Mouse (Mus musculus): ENCODE results near the gene Chrna9. TPM values are rescaled to one million over a fixed set of nuclear protein-coding genes. Genes with fewer than 3 reads are reported as not detected.

Chrna9 gene
- polyA plus RNA-seq, 1 experiment: 2.8 TPM

DNA sequence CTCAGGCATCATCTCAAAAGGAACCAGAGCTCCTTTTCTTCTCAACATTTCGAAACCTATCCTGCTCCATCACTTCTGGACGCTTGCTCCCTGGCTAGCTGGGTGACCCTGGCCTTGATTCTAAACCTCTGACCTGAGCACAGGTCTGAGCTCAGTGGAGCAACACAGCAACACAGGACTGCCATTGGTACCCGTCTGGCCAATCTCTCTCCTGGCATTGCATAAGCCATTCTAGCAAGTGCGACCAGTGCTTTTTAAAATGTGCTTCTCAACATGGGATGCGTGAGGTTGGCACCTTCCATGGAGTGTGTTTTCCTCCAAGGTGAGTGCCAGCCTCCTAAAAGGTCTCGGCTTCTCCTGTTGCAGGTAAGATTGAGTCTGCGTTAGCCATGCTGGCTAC is 64.4 kb downstream of the Chrna9 start:
- Histone ChIP-seq H3K4me1 (ENCODE audit: control insufficient read depth, insufficient read depth, low read length) (peaks cover 2% of the 10 kb centered on the region), H3K27ac (ENCODE audit: control insufficient read depth, insufficient read depth, low read depth, low read length, poor library complexity) (no peak overlapping the region), H3K4me3 (replicated peaks; ENCODE audit: control insufficient read depth, low read depth, low read length) (no peak overlapping the region)
- 78% methylated on average over 7 of the region's 7 CpGs for WGBS
- no peak for TF ChIP-seq CTCF (IDR thresholded peaks at IDR 0.05; ENCODE audit: control insufficient read depth, insufficient read depth, low read length)
- no peak for TF ChIP-seq POLR2A (IDR thresholded peaks at IDR 0.05; ENCODE audit: borderline replicate concordance, control insufficient read depth, low read depth, low read length)

DNA sequence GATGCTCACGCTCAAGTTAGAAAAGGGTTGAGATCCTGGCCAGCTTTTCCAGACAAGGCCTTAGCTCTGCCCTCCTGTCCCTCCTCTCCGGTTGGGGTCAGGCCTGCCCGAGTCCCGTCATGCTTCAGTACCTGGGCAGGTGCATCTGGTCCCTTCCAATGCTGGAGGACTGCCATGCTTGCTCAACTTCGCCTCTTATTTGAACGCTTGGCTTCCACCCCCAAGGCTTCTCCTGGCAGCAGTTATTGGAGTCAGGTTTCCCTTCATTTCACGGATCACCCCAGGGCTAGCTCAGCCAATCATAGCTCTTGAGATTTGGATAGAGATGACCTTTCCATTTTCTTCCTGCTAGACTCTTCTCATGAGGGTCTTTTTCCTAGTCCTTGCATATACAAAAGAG is 65.4 kb downstream of the Chrna9 start:
- TF ChIP-seq POLR2A (IDR thresholded peaks at IDR 0.05; ENCODE audit: borderline replicate concordance, control insufficient read depth, low read depth, low read length) (no peak), CTCF (IDR thresholded peaks at IDR 0.05; ENCODE audit: control insufficient read depth, insufficient read depth, low read length) (no peak)
- Histone ChIP-seq H3K4me3 (replicated peaks; ENCODE audit: control insufficient read depth, low read depth, low read length) (no peak overlapping the region), H3K4me1 (ENCODE audit: control insufficient read depth, insufficient read depth, low read length) (no peaks in the 10 kb centered on the region; the same call in 1 of the 2 replicates), H3K27ac (ENCODE audit: control insufficient read depth, insufficient read depth, low read depth, low read length, poor library complexity) (no peak overlapping the region)
- WGBS: 74% methylated on average over 7 of the region's 7 CpGs

DNA sequence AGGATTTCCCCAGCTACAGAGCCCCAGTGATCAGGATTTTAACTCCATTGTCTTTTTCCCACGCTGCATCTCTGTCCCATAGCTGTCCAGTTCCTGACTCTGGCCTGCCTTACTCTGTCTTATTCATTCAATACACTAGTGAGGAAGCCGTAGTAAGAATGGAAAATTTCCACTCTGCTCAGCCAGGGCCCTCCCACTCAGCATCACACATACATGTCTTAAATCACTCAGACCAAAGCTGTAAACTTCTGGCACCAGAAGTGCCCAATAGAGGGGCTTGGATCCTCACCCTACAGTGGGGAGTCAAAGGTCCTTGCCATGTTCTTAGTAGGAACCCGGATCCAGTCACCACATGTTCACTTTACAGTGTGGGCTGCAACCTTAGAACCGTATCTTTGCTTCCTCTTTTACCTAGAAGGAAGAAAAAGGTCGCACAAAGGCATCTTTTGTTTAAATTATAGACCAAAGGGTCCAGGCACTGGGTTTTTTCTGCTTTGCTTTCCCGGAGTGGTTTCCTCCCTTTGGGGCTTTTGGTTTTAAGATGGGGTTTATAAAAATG is 65.9 kb downstream of the Chrna9 start:
- TF ChIP-seq CTCF (IDR thresholded peaks at IDR 0.05; ENCODE audit: control insufficient read depth, insufficient read depth, low read length) (no peak), POLR2A (IDR thresholded peaks at IDR 0.05; ENCODE audit: borderline replicate concordance, control insufficient read depth, low read depth, low read length) (no peak)
- no peaks in the 10 kb centered on the region for H3K4me1 ChIP-seq (ENCODE audit: control insufficient read depth, insufficient read depth, low read length)
- no peak overlapping the region for H3K27ac ChIP-seq (ENCODE audit: control insufficient read depth, insufficient read depth, low read depth, low read length, poor library complexity)
- H3K4me3 ChIP-seq (replicated peaks; ENCODE audit: control insufficient read depth, low read depth, low read length): no peak overlapping the region
- WGBS: 20% methylated on average over 6 of the region's 6 CpGs

DNA sequence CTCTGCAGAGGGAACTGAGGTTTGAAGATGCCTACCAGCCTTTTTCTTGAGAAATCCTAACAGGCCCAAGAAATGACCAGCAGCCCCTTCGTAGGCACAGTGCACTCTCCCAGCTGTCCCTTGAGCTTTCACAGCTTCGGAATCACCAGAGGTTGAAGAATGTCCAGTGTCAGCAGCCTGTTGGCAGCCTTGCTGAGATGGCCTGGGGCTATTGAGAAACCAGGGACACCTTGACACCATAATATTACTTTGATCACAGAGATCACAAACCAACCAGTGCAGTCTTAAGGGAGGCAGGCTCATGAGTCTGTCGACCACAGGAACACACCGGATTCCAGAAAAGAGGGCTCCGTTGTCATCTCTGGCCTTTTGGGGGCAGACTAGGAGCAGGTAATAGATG is 66.5 kb downstream of the Chrna9 start:
- WGBS: 73% methylated on average over 5 of the region's 5 CpGs

DNA sequence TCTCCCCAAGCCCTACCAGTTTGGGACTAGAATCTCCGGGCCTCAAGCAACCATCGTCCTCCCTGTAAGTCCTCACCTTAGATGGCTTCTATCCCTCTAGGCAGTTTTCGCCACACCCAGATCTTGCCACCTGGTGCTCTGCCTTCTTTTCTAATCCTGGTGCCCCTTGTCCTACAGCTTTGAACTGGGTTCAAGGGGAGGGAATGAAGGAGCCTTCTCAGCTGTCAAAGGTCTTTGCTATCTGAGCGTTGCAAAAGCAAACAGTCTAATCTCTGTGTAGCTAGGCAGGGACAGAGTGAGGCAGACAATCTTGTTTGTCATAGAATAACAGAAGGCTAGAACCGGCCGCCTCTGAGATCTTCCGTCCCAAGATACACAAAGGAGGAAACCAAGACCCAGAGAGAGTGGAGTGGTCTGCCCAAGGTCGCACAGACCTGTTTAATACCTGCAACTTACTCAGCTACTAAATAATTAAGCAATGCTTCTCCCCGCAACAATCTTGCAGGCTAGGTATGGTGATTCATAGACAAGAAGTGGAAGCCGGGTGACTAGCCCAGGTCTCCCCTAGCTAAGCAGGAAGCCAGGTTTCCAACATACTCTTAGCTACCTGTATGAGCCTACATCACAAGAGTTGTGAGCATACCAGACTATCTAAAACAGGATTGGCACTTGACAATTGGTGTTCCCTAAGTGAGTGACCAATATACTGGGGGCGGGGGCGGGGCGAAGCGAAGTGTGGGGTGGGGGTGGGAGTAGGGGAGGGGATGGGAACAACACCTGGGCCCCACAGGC is 69.6 kb downstream of the Chrna9 start, which contains the start of gene 9130230L23Rik:
9130230L23Rik (minus strand) TSS at position 152 of the 792 bp plus-strand sequence.
- H3K4me3 ChIP-seq (replicated peaks; ENCODE audit: control insufficient read depth, low read depth, low read length): no peak within 1 kb of the TSS
- no peaks in the 10 kb centered on the region for H3K4me1 ChIP-seq (ENCODE audit: control insufficient read depth, insufficient read depth, low read length)
- TF ChIP-seq POLR2A (IDR thresholded peaks at IDR 0.05; ENCODE audit: borderline replicate concordance, control insufficient read depth, low read depth, low read length): no peak
- no peak for TF ChIP-seq CTCF (IDR thresholded peaks at IDR 0.05; ENCODE audit: control insufficient read depth, insufficient read depth, low read length)
- 70% methylated on average over 14 of the region's 14 CpGs for WGBS
- H3K27ac ChIP-seq (ENCODE audit: control insufficient read depth, insufficient read depth, low read depth, low read length, poor library complexity): no peak within 1 kb of the TSS

More for the DNA sequence above, 66.5 kb downstream of the Chrna9 start:
- TF ChIP-seq CTCF (IDR thresholded peaks at IDR 0.05; ENCODE audit: control insufficient read depth, insufficient read depth, low read length) (no peak), POLR2A (IDR thresholded peaks at IDR 0.05; ENCODE audit: borderline replicate concordance, control insufficient read depth, low read depth, low read length) (no peak)
- no peak overlapping the region for H3K4me3 ChIP-seq (replicated peaks; ENCODE audit: control insufficient read depth, low read depth, low read length)
- no peak overlapping the region for H3K27ac ChIP-seq (ENCODE audit: control insufficient read depth, insufficient read depth, low read depth, low read length, poor library complexity)
- H3K4me1 ChIP-seq (ENCODE audit: control insufficient read depth, insufficient read depth, low read length): no peaks in the 10 kb centered on the region

DNA sequence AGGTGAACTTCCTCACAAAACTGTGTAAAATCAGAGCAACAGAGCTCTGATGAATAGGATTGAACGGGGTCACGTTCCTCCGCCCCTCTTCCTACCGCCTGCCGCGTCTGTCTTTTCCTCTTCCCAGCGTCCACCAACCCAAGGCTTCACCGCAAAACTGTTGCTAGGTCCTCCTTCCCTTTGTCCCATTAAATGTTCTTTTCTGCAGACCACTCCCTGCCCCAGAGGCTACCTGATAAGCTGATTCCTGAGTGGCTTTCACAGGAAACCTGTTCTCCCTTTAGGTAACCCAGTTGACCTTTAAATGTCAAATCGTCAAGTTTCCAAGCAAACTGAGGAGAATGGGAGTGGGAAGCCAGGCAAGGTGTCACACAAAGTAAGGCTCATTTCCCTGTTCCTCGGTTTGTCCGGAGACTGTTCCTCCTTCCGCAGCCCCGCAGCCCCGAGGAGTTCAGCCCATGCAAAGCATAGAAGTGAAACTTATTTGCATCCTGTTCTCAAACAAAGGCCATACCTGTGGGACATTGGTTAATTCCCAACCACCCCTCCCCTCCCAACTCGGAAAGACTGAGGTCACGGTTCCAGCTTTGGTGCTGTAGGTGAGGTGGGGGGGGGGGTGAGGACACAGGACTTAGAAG is 70.4 kb downstream of the Chrna9 start:
- no peak for TF ChIP-seq CTCF (IDR thresholded peaks at IDR 0.05; ENCODE audit: control insufficient read depth, insufficient read depth, low read length)
- TF ChIP-seq POLR2A (IDR thresholded peaks at IDR 0.05; ENCODE audit: borderline replicate concordance, control insufficient read depth, low read depth, low read length): no peak
- Histone ChIP-seq H3K27ac (ENCODE audit: control insufficient read depth, insufficient read depth, low read depth, low read length, poor library complexity) (no peak overlapping the region), H3K4me1 (ENCODE audit: control insufficient read depth, insufficient read depth, low read length) (no peaks in the 10 kb centered on the region), H3K4me3 (replicated peaks; ENCODE audit: control insufficient read depth, low read depth, low read length) (no peak overlapping the region)
- WGBS: 34% methylated on average over 16 of the region's 16 CpGs

DNA sequence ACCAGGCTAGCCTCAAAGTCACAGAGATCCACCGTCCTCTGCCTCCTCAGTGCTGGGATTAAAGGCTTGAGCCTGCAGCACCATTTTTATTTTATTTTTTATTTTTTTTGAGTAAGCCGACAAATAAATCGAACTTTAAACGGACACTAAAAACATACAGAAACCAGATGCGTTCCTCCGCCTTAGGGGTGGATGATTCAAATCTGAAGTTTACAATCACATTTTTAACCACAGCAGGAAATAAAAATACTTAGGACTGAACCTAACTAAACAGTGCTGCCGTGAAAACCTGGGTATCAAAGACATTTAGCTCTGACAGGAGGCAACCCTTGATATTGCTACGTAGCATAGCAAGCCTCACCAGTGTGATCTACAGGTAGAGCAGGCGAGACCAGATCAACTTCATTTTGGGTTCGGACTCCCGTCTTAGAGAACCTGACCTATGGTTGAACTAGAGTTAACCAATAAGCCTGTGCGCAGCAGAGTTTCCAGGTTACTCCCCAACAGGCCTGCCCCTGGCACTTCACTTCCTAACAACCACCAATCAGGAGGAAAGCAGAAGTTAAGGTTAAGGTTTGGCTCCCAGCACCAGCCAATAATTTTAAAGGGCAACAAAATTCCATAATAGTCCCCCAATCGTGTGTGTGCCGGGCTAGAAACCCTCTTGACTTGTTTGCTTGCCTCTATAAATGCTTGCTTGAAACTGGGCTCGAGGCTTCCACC is 73.7 kb downstream of the Chrna9 start:
- Histone ChIP-seq H3K4me1 (ENCODE audit: control insufficient read depth, insufficient read depth, low read length) (no peaks in the 10 kb centered on the region), H3K4me3 (replicated peaks; ENCODE audit: control insufficient read depth, low read depth, low read length) (no peak overlapping the region), H3K27ac (ENCODE audit: control insufficient read depth, insufficient read depth, low read depth, low read length, poor library complexity) (no peak overlapping the region)
- WGBS: 80% methylated on average over 15 of the region's 15 CpGs
- TF ChIP-seq POLR2A (IDR thresholded peaks at IDR 0.05; ENCODE audit: borderline replicate concordance, control insufficient read depth, low read depth, low read length) (no peak), CTCF (IDR thresholded peaks at IDR 0.05; ENCODE audit: control insufficient read depth, insufficient read depth, low read length) (no peak)

DNA sequence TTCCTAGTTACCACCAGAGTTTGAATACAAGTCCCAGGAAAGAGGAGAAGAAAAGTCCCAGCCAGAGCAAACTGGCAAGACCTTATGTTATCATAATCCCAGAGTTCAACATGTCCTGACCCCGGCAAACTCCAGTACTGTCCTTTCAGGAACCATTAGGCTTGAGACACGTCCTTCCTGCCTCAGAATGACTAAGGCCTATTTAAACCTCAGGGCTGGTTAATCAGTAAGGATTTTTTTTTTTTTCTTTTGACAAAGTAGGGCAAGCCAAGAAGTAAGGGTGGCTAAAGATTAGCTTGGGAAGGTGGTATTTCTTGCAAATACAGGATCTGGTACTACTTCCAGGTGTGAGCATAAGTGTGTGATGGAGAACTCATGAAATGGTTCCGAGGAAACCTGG is 79.3 kb downstream of the Chrna9 start:
- Histone ChIP-seq H3K4me3 (replicated peaks; ENCODE audit: control insufficient read depth, low read depth, low read length) (no peak overlapping the region), H3K4me1 (ENCODE audit: control insufficient read depth, insufficient read depth, low read length) (peaks cover 2% of the 10 kb centered on the region; the same call in 1 of the 2 replicates), H3K27ac (ENCODE audit: control insufficient read depth, insufficient read depth, low read depth, low read length, poor library complexity) (no peak overlapping the region)
- WGBS: 38% methylated on average over 3 of the region's 3 CpGs
- TF ChIP-seq CTCF (IDR thresholded peaks at IDR 0.05; ENCODE audit: control insufficient read depth, insufficient read depth, low read length) (no peak), POLR2A (IDR thresholded peaks at IDR 0.05; ENCODE audit: borderline replicate concordance, control insufficient read depth, low read depth, low read length) (no peak)

All from bone marrow, adult 2 months (tissue).